Comparison of ENCODE assay signal across 18 mouse cellular contexts in the genomic region with DNA sequence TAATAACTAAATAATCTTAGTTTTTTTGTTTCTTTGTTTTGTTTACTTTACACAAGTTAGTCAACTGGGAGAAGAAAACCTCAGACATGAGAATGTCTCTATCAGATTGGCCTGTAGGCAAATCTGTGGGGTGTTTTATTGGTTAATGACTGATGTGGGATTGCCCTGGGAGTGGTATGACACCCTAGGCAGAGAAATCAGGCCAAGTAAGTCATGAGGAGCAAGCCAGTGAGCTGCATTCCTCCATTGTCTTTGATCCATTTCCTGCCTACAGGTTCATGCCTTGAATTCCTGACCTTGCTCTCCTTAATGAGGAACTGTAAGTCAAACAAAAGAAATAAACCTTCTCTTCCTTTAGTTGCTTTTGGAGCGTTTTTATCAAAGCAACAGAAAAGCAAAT.
"Had no signal": no experiment of that assay in that cellular context is flagged by ENCODE, and none has a peak within 500 bp of the region (broad histone marks: within the 10 kb centered on the region; RNA-seq: fewer than 3 reads in every experiment).

No protein-coding gene starts in this region.

- H3K27me3 ChIP-seq: midbrain, embryonic 13.5 days; midbrain, embryonic 15.5 days; neural tube, embryonic 13.5 days; neural tube, embryonic 15.5 days had no signal

- H3K4me1 ChIP-seq: midbrain, embryonic 10.5 days; midbrain, embryonic 13.5 days; midbrain, embryonic 15.5 days; neural tube, embryonic 15.5 days had no signal

- H3K9ac ChIP-seq: lung, embryonic 14.5 days; midbrain, embryonic 13.5 days; midbrain, embryonic 15.5 days; neural tube, embryonic 13.5 days; neural tube, embryonic 15.5 days had no signal

- H3K9me3 ChIP-seq: midbrain, embryonic 10.5 days; midbrain, embryonic 13.5 days; midbrain, embryonic 15.5 days; neural tube, embryonic 13.5 days; neural tube, embryonic 15.5 days had no signal

- ATAC-seq: midbrain, embryonic 13.5 days; midbrain, embryonic 15.5 days had no signal

- DNase-seq: lung, adult 18-20 months; lung, embryonic 14.5 days; lung, postnatal 10 days; lung, postnatal 4 days; retina, postnatal 1 day; right cerebral cortex, adult 18-20 months; right cerebral cortex, postnatal 25 days; right cerebral cortex, postnatal 4 days; spleen, adult 18-20 months; thymus, adult 18-20 months; thymus, postnatal 14 days; thymus, postnatal 36 days had no signal

- H3K4me2 ChIP-seq: lung, embryonic 14.5 days; midbrain, embryonic 13.5 days; midbrain, embryonic 15.5 days; neural tube, embryonic 13.5 days; neural tube, embryonic 15.5 days had no signal

- H3K4me3 ChIP-seq: midbrain, embryonic 10.5 days; midbrain, embryonic 13.5 days; midbrain, embryonic 15.5 days; myocyte; neural tube, embryonic 13.5 days; neural tube, embryonic 15.5 days had no signal

- H3K27ac ChIP-seq: midbrain, embryonic 10.5 days; midbrain, embryonic 13.5 days; midbrain, embryonic 15.5 days; neural tube, embryonic 13.5 days; neural tube, embryonic 15.5 days had no signal

- H3K36me3 ChIP-seq: midbrain, embryonic 10.5 days; midbrain, embryonic 13.5 days; midbrain, embryonic 15.5 days; neural tube, embryonic 13.5 days; neural tube, embryonic 15.5 days had no signal
